In the genomic region with DNA sequence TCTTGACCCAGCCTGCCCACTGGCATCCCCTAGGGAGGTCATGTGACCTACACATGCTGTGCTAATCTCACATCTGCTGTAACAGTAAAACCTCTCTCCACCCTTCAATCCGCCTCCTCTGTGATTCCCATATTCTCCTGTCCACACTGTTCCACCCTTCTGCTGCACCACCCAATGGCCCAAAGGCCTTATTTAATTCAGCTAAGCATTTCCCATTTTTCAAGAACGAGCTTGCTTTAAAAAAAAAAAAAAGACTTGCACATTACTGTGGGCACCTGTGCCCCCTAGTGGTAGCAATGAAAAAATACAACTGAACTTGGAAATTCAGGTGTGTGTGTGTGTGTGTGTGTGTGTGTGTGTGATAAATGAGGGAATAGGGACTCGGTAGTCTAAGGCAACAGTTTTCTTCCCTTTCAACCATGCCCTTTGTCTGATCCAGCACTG, we compare ENCODE assay signal across 10 mouse cellular contexts. TPM values are rescaled to one million over a fixed set of nuclear protein-coding genes. Genes with fewer than 3 reads are reported as not detected.
A peak's percentile ranks its signal among the peaks of the same experiment; 100 is the strongest.
DNase-seq lines count a peak whose midpoint lies in the region; ATAC-seq and TF ChIP-seq lines count a peak whose summit lies in the region.
"Had no signal": no experiment of that assay in that cellular context is flagged by ENCODE, and none has a peak within 500 bp of the region (broad histone marks: within the 10 kb centered on the region; RNA-seq: fewer than 3 reads in every experiment).

No protein-coding gene starts in this region.

- 18% methylated on average over 3 of the region's 3 CpGs for WGBS in forebrain, embryonic 13.5 days
- WGBS in midbrain, embryonic 15.5 days = 28% methylated on average over 3 of the region's 3 CpGs

- no peaks in the 10 kb centered on the region for H3K9me3 ChIP-seq in forebrain, embryonic 13.5 days (replicated peaks)
- no peaks in the 10 kb centered on the region for H3K9me3 ChIP-seq in midbrain, embryonic 15.5 days
- H3K9me3 ChIP-seq: limb, embryonic 15.5 days had no signal

- H3K9ac ChIP-seq in forebrain, embryonic 13.5 days = no peak overlapping the region
- no peak overlapping the region for H3K9ac ChIP-seq in midbrain, embryonic 15.5 days
- H3K9ac ChIP-seq: limb, embryonic 15.5 days had no signal

- peak; percentile 10 to 26 for DNase-seq in layer of hippocampus, adult 2 months (ENCODE audit: low spot score in 2 of 2)
- DNase-seq in layer of hippocampus, adult 8-10 months (ENCODE audit: low spot score in 2 of 2) = no peak
- DNase-seq in Muller cell, postnatal 12 days (ENCODE audit: inconsistent ontology term) = peak; percentile 31
- DNase-seq in kidney, adult 18-20 months = peak; percentile 8
- DNase-seq in ovary, adult 18-20 months (ENCODE audit: low spot score) = no peak
- no peak for DNase-seq in testis, postnatal 14 days (ENCODE audit: low spot score)

- H3K4me2 ChIP-seq in forebrain, embryonic 13.5 days = no peak overlapping the region
- H3K4me2 ChIP-seq in midbrain, embryonic 15.5 days = no peak overlapping the region
- H3K4me2 ChIP-seq: limb, embryonic 15.5 days had no signal

- no peaks in the 10 kb centered on the region for H3K36me3 ChIP-seq in forebrain, embryonic 13.5 days (ENCODE audit: poor library complexity, severe bottlenecking)
- H3K36me3 ChIP-seq in midbrain, embryonic 15.5 days (replicated peaks) = no peaks in the 10 kb centered on the region
- H3K36me3 ChIP-seq: limb, embryonic 15.5 days had no signal

- no peaks in the 10 kb centered on the region for H3K27me3 ChIP-seq in forebrain, embryonic 13.5 days
- H3K27me3 ChIP-seq in midbrain, embryonic 15.5 days (replicated peaks) = no peaks in the 10 kb centered on the region
- H3K27me3 ChIP-seq: limb, embryonic 15.5 days had no signal

- TF ChIP-seq CTCF in layer of hippocampus, adult 2 months (conservative IDR thresholded peaks at IDR 0.05) = peak; percentile 79

- no peak overlapping the region for H3K27ac ChIP-seq in layer of hippocampus, adult 2 months
- H3K27ac ChIP-seq in forebrain, embryonic 13.5 days = no peak overlapping the region
- H3K27ac ChIP-seq in midbrain, embryonic 15.5 days = no peak overlapping the region
- H3K27ac ChIP-seq: limb, embryonic 15.5 days had no signal

- no peak overlapping the region for H3K4me3 ChIP-seq in layer of hippocampus, adult 2 months
- no peak overlapping the region for H3K4me3 ChIP-seq in forebrain, embryonic 13.5 days
- no peak overlapping the region for H3K4me3 ChIP-seq in midbrain, embryonic 15.5 days
- H3K4me3 ChIP-seq: limb, embryonic 15.5 days had no signal

- peak; percentile 72 for ATAC-seq in forebrain, embryonic 13.5 days
- ATAC-seq in midbrain, embryonic 15.5 days (replicated peaks) = peak; percentile 60; the same call in 1 of the 2 replicates

- no peaks in the 10 kb centered on the region for H3K4me1 ChIP-seq in forebrain, embryonic 13.5 days
- H3K4me1 ChIP-seq in midbrain, embryonic 15.5 days = no peaks in the 10 kb centered on the region

RNA-seq across cellular contexts. Expression of gene Mtnr1b, which starts 5.8 kb away (rescaled TPM):
- total RNA-seq in layer of hippocampus, adult 2 months (2021) = not detected
- not detected for total RNA-seq in layer of hippocampus, adult 8-10 months (2022)
- polyA plus RNA-seq in forebrain, embryonic 13.5 days (2015; fragmentation: Nextera tagmentation; extraction: Ambion mirVana) = not detected in 2 replicates
- not detected in 2 replicates for polyA plus RNA-seq in midbrain, embryonic 15.5 days (2015; fragmentation: Nextera tagmentation; extraction: Ambion mirVana)
- polyA plus RNA-seq: cerebellum, adult 2 months; limb, embryonic 15.5 days had no signal

Comparison
In these comparisons a context has a peak if more than half of its experiments do, and no peak if none do; other contexts are left out.
1. DNase-seq: peak in layer of hippocampus, adult 2 months (2 of 2), Muller cell, postnatal 12 days (single experiment) and kidney, adult 18-20 months (single experiment); none in layer of hippocampus, adult 8-10 months (0 of 2), ovary, adult 18-20 months (single experiment) and testis, postnatal 14 days (single experiment).